Mouse (Mus musculus): Measurements from ENCODE around the gene Kdm2b. TPM values are rescaled to one million over a fixed set of nuclear protein-coding genes. Genes with fewer than 3 reads are reported as not detected.

Kdm2b gene
- total RNA-seq, 2 experiments from 2014 or later, result 25.4 to 27.4 TPM

- Histone ChIP-seq H3K27ac (peak within 1 kb of the TSS; percentile 97), H3K4me3 (peak within 1 kb of the TSS; percentile 95)
- intact Hi-C loops (cut with DNase I), result loop anchor here (1.0 kb wide), 1 partner anchor 28 kb away; the partner anchor contains the start of gene Anapc5
- peak; percentile 95 to 98 for DNase-seq (ENCODE audit: extremely low spot score in 1 of 2, low spot score in 2 of 2)
- TF ChIP-seq CTCF (IDR thresholded peaks at IDR 0.05), result no peak
Observed at GRCm38 (mm10) chr5:122849521-122850318, 139.9 kb downstream of the Kdm2b start, which contains the start of gene Rnf34. Rnf34 (plus strand) TSS chr5:122850048.

- H3K27ac ChIP-seq, result no peak overlapping the region
- no peak for DNase-seq (ENCODE audit: extremely low spot score in 1 of 2, low spot score in 2 of 2)
- TF ChIP-seq CTCF (IDR thresholded peaks at IDR 0.05), result no peak
- H3K4me3 ChIP-seq, result no peak overlapping the region
- intact Hi-C loops (cut with DNase I), result no loop called here
Observed at GRCm38 (mm10) chr5:122843799-122844198, 145.8 kb downstream of the Kdm2b start.

DNA sequence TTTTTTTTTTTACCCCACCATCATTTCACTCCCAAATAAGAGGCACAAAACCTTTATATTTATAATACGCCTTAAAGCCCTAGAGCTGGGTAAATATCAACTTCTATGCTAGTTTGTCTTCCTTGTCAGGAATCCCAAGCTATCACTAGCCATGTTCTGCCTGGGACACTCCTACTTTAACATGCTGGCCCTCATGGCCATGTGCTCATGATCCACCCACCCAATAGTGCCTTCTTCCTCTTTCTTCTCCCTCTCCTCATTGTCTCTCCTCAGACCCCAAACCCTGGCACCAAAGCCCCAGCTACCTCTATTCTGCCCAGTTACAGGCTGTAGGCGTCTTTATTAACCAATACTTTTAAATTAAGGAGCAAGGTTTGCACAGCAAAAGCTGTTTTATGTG, 148.5 kb downstream of the Kdm2b start:
- DNase-seq (ENCODE audit: extremely low spot score in 1 of 2, low spot score in 2 of 2), result no peak
- no peak for TF ChIP-seq CTCF (IDR thresholded peaks at IDR 0.05)
- Histone ChIP-seq H3K27ac (no peak overlapping the region), H3K4me3 (no peak overlapping the region)
- intact Hi-C loops (cut with DNase I), result no loop called here

DNA sequence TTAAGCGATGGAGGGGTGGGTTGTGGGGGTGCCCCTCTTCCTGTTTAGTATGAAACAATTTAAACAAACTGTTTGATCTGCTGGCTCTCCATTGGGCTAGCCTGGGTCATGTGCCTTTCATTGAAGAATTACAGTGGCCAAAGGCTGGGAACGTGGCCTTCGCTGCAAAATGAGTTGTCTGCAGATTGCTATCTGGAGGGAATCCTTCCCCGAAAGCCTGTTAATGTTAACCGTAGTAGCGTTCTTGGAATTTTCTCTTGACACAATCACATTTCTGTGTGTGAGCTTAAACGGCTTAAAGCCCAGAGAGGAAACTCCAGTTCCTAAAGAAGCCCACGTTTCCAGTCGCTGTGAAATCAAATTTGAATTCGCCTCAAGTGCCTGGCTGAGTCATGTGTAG, 156.6 kb downstream of the Kdm2b start:
- no peak for DNase-seq (ENCODE audit: extremely low spot score in 1 of 2, low spot score in 2 of 2)
- Histone ChIP-seq H3K27ac (no peak overlapping the region), H3K4me3 (no peak overlapping the region)
- intact Hi-C loops (cut with DNase I), result no loop called here
- TF ChIP-seq CTCF (IDR thresholded peaks at IDR 0.05), result no peak

DNA sequence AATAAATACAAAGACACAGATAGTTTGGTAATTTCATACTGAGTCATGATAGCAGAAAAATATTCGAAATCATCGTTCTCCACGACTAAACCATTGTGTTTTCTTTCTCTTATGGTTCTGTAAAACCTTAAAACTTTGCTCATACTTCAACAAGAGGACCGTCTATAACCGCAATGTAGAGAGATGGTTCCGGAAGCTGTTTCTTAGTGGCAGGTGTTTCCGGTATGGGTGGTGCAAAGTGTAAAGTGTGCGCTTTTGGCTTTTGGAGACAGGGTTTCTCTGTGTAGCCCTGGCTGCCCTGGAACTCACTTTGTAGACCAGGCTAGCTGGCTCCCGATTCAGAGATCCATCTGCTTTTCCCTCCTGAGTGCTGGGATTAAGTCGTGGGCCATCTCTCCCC, 157.1 kb downstream of the Kdm2b start:
- intact Hi-C loops (cut with DNase I), result no loop called here
- H3K4me3 ChIP-seq, result no peak overlapping the region
- H3K27ac ChIP-seq, result no peak overlapping the region
- no peak for DNase-seq (ENCODE audit: extremely low spot score in 1 of 2, low spot score in 2 of 2)
- no peak for TF ChIP-seq CTCF (IDR thresholded peaks at IDR 0.05)

GRCm38 (mm10) chr5:122825099-122825498, 164.5 kb downstream of the Kdm2b start:
- intact Hi-C loops (cut with DNase I), result no loop called here
- no peak for DNase-seq (ENCODE audit: extremely low spot score in 1 of 2, low spot score in 2 of 2)
- Histone ChIP-seq H3K4me3 (no peak overlapping the region), H3K27ac (no peak overlapping the region)
- TF ChIP-seq CTCF (IDR thresholded peaks at IDR 0.05), result no peak

GRCm38 (mm10) chr5:122824450-122824849, 165.2 kb downstream of the Kdm2b start:
- no peak; the same call in 1 of the 2 replicates for TF ChIP-seq CTCF (IDR thresholded peaks at IDR 0.05)
- Histone ChIP-seq H3K4me3 (no peak overlapping the region), H3K27ac (no peak overlapping the region)
- DNase-seq (ENCODE audit: extremely low spot score in 1 of 2, low spot score in 2 of 2), result no peak
- intact Hi-C loops (cut with DNase I), result no loop called here

DNA sequence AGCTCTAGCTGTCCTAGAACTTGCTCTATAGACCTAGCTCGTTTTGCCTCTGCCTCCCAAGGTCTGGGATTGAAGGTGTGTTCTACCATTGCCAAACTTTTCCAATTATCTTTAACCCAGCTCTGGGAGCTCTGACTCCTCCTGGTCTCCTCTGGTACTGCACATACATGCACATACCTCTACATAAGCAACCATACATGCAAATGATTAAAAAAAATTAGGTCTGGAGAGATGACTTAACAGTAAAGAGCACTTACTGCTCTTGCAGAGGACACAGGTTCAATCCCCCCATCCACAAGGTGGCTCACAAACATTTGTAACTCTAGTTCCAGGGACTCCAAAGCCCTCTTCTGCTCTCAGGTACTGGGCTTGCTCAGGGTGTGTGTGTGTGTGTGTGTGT, 165.6 kb downstream of the Kdm2b start:
- Histone ChIP-seq H3K27ac (no peak overlapping the region), H3K4me3 (no peak overlapping the region)
- no peak for DNase-seq (ENCODE audit: extremely low spot score in 1 of 2, low spot score in 2 of 2)
- intact Hi-C loops (cut with DNase I), result no loop called here
- no peak; the same call in 1 of the 2 replicates for TF ChIP-seq CTCF (IDR thresholded peaks at IDR 0.05)

- intact Hi-C loops (cut with DNase I), result no loop called here
- Histone ChIP-seq H3K4me3 (no peak overlapping the region), H3K27ac (no peak overlapping the region)
- no peak for DNase-seq (ENCODE audit: extremely low spot score in 1 of 2, low spot score in 2 of 2)
- TF ChIP-seq CTCF (IDR thresholded peaks at IDR 0.05), result no peak
Observed at GRCm38 (mm10) chr5:122822441-122822840, 167.2 kb downstream of the Kdm2b start.

DNA sequence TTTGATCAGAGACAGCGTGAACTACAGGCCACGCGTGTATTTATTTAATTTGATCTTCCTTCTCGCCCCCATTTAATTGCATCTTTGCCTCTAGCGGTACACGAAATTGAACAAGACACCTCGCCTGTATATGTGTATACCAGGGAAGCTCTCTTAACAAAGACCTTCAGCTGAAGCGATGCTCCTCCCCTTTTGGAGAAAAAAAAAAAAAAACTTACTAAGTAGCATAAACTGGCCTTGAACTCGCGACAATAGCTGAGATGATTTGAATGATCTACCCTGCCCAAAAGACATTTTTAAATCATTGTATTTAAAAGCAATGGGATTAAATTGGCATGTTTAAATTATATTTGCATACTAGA, 168.1 kb downstream of the Kdm2b start:
- Histone ChIP-seq H3K27ac (peak overlapping the region; percentile 92), H3K4me3 (peak overlapping the region; percentile 87)
- no peak for DNase-seq (ENCODE audit: extremely low spot score in 1 of 2, low spot score in 2 of 2)
- TF ChIP-seq CTCF (IDR thresholded peaks at IDR 0.05), result no peak
- intact Hi-C loops (cut with DNase I), result loop anchor here (1.0 kb wide), 1 partner anchor 29 kb away; the partner anchor contains the start of gene Rnf34

DNA sequence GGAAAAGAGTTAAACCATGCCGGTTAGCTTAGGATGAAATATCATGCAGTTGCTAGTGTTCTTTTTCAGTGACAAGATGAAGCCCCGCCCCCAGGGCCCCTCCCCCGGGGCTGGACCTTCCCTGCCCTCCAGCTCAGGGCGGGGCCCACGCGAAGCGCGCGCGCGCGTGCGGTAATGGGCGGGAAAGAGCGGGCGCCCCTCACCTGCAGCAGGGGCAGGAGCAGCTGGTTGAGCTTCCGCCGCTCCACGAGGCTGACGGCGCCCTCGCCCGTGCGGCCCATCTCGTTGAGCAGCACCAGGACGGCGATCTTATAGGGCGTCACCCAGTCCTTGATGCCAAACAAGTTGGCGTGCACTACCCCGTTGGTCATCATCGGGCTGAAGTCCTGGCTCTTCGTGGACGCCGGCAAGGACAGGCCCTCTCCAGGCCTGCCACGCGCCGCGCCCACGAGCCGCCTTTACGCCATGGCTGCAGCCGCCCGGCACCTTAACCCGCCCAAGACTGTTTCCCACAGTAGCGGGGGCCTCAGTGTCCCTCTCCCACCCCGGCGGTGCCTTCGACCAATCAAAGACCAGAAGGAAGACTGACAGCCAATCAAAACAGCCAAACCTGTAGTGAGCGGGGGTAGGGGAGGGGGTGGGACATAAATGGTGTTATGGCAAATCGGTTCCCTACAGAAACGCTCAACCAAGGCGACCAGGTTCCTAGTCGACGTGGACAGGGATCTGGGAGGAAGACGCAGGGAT, 168.7 kb downstream of the Kdm2b start, which contains the start of gene Anapc5:
TSS of gene Anapc5 (minus strand) at position 563 of the 747 bp plus-strand sequence.
- H3K27ac ChIP-seq, result peak within 1 kb of the TSS; percentile 92
- peak; percentile 87 to 90 for DNase-seq (ENCODE audit: extremely low spot score in 1 of 2, low spot score in 2 of 2)
- no peak for TF ChIP-seq CTCF (IDR thresholded peaks at IDR 0.05)
- intact Hi-C loops (cut with DNase I), result loop anchor here (1.0 kb wide), 1 partner anchor 29 kb away; the partner anchor contains the start of gene Rnf34
- H3K4me3 ChIP-seq, result peak within 1 kb of the TSS; percentile 87

Other genes with a start within 250 kb of the Kdm2b start
- gene Camkk2, start 210.4 kb downstream of the Kdm2b start, total RNA-seq (2021), result 100 to 1,000 TPM; 238 to 248 TPM
- 100 to 1,000 TPM; 222 to 229 TPM for gene Anapc5, start 168.5 kb downstream of the Kdm2b start, total RNA-seq (2021)
- gene Rnf34, start 139.8 kb downstream of the Kdm2b start, total RNA-seq (2021), result 10 to 100 TPM; 51.5 to 56.3 TPM
- gene Orai1, start 25.3 kb upstream of the Kdm2b start, total RNA-seq (2021), result 1 to 10 TPM; 6.9 to 9.5 TPM
- not detected for gene Morn3, start 57.2 kb upstream of the Kdm2b start, total RNA-seq (2021)
- 10 to 100 TPM; 16.0 to 16.2 TPM for gene Tmem120b, start 78.6 kb upstream of the Kdm2b start, total RNA-seq (2021)
- 10 to 100 TPM; 48.5 to 48.9 TPM for gene Rhof, start 142.9 kb upstream of the Kdm2b start, total RNA-seq (2021)
- gene Setd1b, start 152.4 kb upstream of the Kdm2b start, total RNA-seq (2021), result 10 to 100 TPM; 32.4 to 42.2 TPM
- 10 to 100 TPM; 23.4 to 24.9 TPM for gene Psmd9, start 179.6 kb upstream of the Kdm2b start, total RNA-seq (2021)
- gene Hpd, start 192.9 kb upstream of the Kdm2b start, total RNA-seq (2021), result not detected

Data from left cerebral cortex, adult 2 months (tissue).